Mouse (Mus musculus) heart, embryonic 16.5 days (tissue): ENCODE measurements around the gene Fam71e1. TPM values are rescaled to one million over a fixed set of nuclear protein-coding genes. Genes with fewer than 3 reads are reported as not detected.

Experiments used
- ATAC-seq: fragments of 200-750 bp; cut with Nextera tagmentation; replicated peaks from 2 replicates; pipeline ENCODE4 v1.8.0; 2017; ENCODE audit warnings: moderate number of reproducible peaks; ENCODE audit not compliant: insufficient read depth, low FRiP score; ENCODE audit errors: extremely low read depth
- H3K27ac ChIP-seq: fragments of 300-500 bp; sonication (generic); 2 replicates; pipeline ENCODE4 v1.5.1; 2014; ENCODE audit warnings: mild to moderate bottlenecking, low read length, control low read depth, moderate library complexity
- H3K27me3 ChIP-seq: fragments of 300-500 bp; sonication (generic); 2 replicates; pipeline ENCODE4 v1.6.1; 2014; ENCODE audit warnings: low read length, mixed read lengths; ENCODE audit not compliant: control insufficient read depth, insufficient read depth
- H3K36me3 ChIP-seq: fragments of 300-500 bp; sonication (generic); 2 replicates; pipeline ENCODE4 v1.6.1; 2014; ENCODE audit not compliant: control insufficient read depth, insufficient read depth
- H3K4me1 ChIP-seq: fragments of 300-500 bp; sonication (generic); 2 replicates; pipeline ENCODE4 v1.6.1; 2014; ENCODE audit warnings: low read length, mixed read lengths; ENCODE audit not compliant: control insufficient read depth, insufficient read depth
- H3K4me2 ChIP-seq: fragments of 300-500 bp; sonication (generic); 2 replicates; pipeline ENCODE4 v1.6.1; 2014; ENCODE audit warnings: low read depth, mild to moderate bottlenecking, control low read depth, low read length
- H3K4me3 ChIP-seq: fragments of 300-500 bp; sonication (generic); 2 replicates; pipeline ENCODE4 v1.5.1; 2014; ENCODE audit warnings: mild to moderate bottlenecking, control low read depth, low read length
- H3K9ac ChIP-seq: fragments of 300-500 bp; sonication (generic); 2 replicates; pipeline ENCODE4 v1.6.1; 2014; ENCODE audit warnings: low read length, control low read depth
- H3K9me3 ChIP-seq: fragments of 300-500 bp; sonication (generic); replicated peaks from 2 replicates; pipeline ENCODE4 v1.6.1; 2016; ENCODE audit warnings: low read length; ENCODE audit not compliant: control insufficient read depth
- WGBS: fragments of 180-500 bp; shearing (Covaris S2); extraction: QIAGEN DNeasy Blood & Tissue Kit; methylation state at CpG from one replicate; pipeline ENCODE4 v1.1.7; 2014; 5-methylcytosine and 5-hydroxymethylcytosine counted together
- microRNA-seq: library from miRNA; unstranded; fragments of <30 nt; microRNA quantifications from one replicate; pipeline ENCODE4, GENCODE M21; 2017
- polyA plus RNA-seq: library from polyadenylated mRNA; unstranded; fragments of >200 nt; fragmentation: Nextera tagmentation; extraction: Ambion mirVana; gene quantifications from 2 replicates; pipeline ENCODE4 v1.2.1, GENCODE M21; 2015

Gene Fam71e1
- polyA plus RNA-seq, 1 experiment from 2014 or later, result 6.8 TPM

DNA sequence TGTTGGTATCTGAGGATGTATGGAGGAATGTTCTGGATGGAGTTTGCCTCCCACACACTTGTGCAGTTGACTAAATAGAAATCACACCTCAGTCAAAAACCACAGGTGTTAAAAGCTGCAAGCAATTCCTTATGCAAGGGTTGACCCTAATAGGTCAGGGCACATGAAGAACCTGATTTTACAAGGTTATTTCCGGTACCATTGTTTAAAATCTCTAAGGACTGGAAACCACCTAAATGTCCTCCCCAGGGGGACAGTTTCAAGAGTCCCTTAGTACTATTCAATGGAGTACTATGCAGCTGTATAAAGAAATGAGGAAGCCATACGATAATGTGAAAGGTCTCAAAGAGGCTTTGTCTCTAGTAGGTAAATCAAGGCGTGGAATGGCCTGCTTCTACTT is 49.9 kb downstream of the Fam71e1 start:
- no peak overlapping the region for H3K27ac ChIP-seq
- peaks cover 9% of the 10 kb centered on the region; the same call in 1 of the 2 replicates for H3K4me1 ChIP-seq
- WGBS, result 94% methylated on average over 3 of the region's 3 CpGs
- H3K9me3 ChIP-seq, result peaks cover 3% of the 10 kb centered on the region; the same call in 1 of the 2 replicates
- peaks cover 24% of the 10 kb centered on the region for H3K36me3 ChIP-seq
- no peak for ATAC-seq
- H3K4me3 ChIP-seq, result no peak overlapping the region
- H3K9ac ChIP-seq, result no peak overlapping the region
- no peak overlapping the region for H3K4me2 ChIP-seq
- no peaks in the 10 kb centered on the region for H3K27me3 ChIP-seq

- H3K4me1 ChIP-seq, result peaks cover 9% of the 10 kb centered on the region; the same call in 1 of the 2 replicates
- 95% methylated on average over 13 of the region's 13 CpGs for WGBS
- ATAC-seq, result no peak
- H3K9me3 ChIP-seq, result peaks cover 3% of the 10 kb centered on the region; the same call in 1 of the 2 replicates
- H3K4me3 ChIP-seq, result peak overlapping the region; percentile 69; the same call in 1 of the 2 replicates
- no peak overlapping the region for H3K27ac ChIP-seq
- H3K36me3 ChIP-seq, result peaks cover 26% of the 10 kb centered on the region
- no peaks in the 10 kb centered on the region for H3K27me3 ChIP-seq
- peak overlapping the region; percentile 75 for H3K4me2 ChIP-seq
- peak overlapping the region; percentile 76 for H3K9ac ChIP-seq
Measured at GRCm38 (mm10) chr7:44547041-44547440, 50.7 kb downstream of the Fam71e1 start.

DNA sequence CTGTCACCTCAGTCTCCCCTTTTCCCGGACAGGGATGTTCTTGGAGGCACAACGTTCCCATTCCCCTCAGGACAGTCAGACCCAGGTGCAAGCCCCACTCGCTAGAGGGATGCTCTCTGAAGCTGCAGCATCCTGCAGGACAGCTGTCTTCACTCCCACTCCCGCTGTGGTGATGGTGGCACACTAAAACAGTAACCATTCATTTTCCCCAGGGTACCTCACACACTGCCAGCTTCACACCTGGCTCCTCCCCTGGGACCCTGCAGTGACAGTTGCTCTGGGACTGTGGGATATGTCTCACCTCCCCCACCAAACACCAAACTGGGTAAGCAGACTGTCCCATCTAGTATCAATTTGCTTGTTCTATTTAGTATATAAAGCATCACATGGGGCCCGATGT is 51.3 kb downstream of the Fam71e1 start:
- peaks cover 28% of the 10 kb centered on the region for H3K36me3 ChIP-seq
- peak overlapping the region; percentile 68 for H3K27ac ChIP-seq

GRCm38 (mm10) chr7:44548497-44549087 is 52.2 kb downstream of the Fam71e1 start, which contains the start of gene Pold1:
TSS of gene Pold1 (minus strand) at chr7:44548849.
- ATAC-seq, result peak; percentile 95
- Histone ChIP-seq H3K36me3 (peaks cover 28% of the 10 kb centered on the region), H3K4me1 (peaks cover 16% of the 10 kb centered on the region), H3K9me3 (peaks cover 3% of the 10 kb centered on the region; the same call in 1 of the 2 replicates), H3K27ac (peak within 1 kb of the TSS; percentile 68), H3K27me3 (no peaks in the 10 kb centered on the region), H3K4me3 (peak within 1 kb of the TSS; percentile 69), H3K9ac (peak within 1 kb of the TSS; percentile 76), H3K4me2 (peak within 1 kb of the TSS; percentile 75)
- WGBS, result under 1% methylated on average over 43 of the region's 43 CpGs

More for the DNA sequence above, 51.3 kb downstream of the Fam71e1 start:
- peak overlapping the region; percentile 69 for H3K4me3 ChIP-seq
- no peak for ATAC-seq
- H3K9me3 ChIP-seq, result peaks cover 3% of the 10 kb centered on the region; the same call in 1 of the 2 replicates
- WGBS, result 19% methylated on average over 5 of the region's 5 CpGs
- H3K9ac ChIP-seq, result peak overlapping the region; percentile 76
- H3K27me3 ChIP-seq, result no peaks in the 10 kb centered on the region
- peaks cover 11% of the 10 kb centered on the region for H3K4me1 ChIP-seq
- peak overlapping the region; percentile 75 for H3K4me2 ChIP-seq

DNA sequence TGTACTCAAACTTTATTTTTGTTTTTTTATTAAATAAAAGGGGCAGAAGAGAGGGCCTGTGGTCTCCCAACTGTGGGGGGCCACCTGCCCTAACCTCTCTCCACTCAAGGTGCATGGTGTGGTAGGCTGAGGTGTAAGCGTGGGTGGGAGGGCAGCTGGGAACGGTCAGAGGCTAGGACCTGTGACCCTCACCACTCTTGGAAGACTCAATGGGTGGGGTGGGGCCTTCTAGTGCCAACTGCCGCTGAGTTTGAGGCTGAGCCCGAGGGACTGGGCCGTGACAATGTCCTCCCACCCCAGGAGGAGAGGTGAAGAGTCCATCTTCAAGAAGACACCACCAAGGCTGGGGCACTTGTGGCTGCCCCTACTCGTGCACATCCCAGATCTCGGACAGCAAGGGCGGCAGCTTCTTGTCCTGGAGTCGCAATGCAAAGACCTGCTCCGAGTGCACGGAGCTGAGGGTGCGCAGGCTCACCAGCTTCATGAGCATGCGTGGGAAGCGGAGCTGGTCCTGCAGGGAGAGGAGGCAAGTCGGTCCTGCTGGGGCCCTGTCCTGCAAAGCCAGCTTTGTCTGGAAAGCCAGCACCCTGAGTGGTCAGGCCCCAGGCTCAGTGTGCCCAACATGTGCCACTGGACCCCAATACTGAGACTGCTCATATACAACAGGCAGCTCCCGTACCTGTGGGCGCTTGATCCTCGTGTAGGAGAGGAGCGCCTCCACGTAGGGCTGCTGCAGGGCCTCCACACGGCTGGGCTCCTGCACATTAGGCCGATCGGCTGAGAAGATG is 53.4 kb downstream of the Fam71e1 start:
- WGBS, result 93% methylated on average over 23 of the region's 23 CpGs
- Histone ChIP-seq H3K36me3 (peaks cover 28% of the 10 kb centered on the region), H3K4me1 (peaks cover 16% of the 10 kb centered on the region), H3K27ac (no peak overlapping the region), H3K4me3 (no peak overlapping the region), H3K9me3 (peaks cover 3% of the 10 kb centered on the region; the same call in 1 of the 2 replicates), H3K27me3 (no peaks in the 10 kb centered on the region), H3K9ac (no peak overlapping the region), H3K4me2 (no peak overlapping the region)
- ATAC-seq, result no peak

GRCm38 (mm10) chr7:44550409-44550678 is 54.0 kb downstream of the Fam71e1 start:
- peaks cover 28% of the 10 kb centered on the region for H3K36me3 ChIP-seq
- no peak overlapping the region for H3K9ac ChIP-seq
- 88% methylated on average over 12 of the region's 12 CpGs for WGBS
- H3K4me3 ChIP-seq, result no peak overlapping the region
- H3K9me3 ChIP-seq, result peaks cover 3% of the 10 kb centered on the region; the same call in 1 of the 2 replicates
- peaks cover 3% of the 10 kb centered on the region for H3K27me3 ChIP-seq
- no peak for ATAC-seq
- H3K27ac ChIP-seq, result no peak overlapping the region
- no peak overlapping the region for H3K4me2 ChIP-seq
- H3K4me1 ChIP-seq, result peaks cover 16% of the 10 kb centered on the region

Small RNA genes within 50 kb of the gene (microRNA-seq; reads per million reads assigned to microRNA genes)
- 0.98 reads per million for gene Mir7052
- gene Mir7053, result not detected

Other genes starting within 250 kb of the Fam71e1 start
- gene 1700028J19Rik, start 249.9 kb upstream of the Fam71e1 start, polyA plus RNA-seq, result 0.95 and 1.2 TPM in 2 replicates
- gene 2410002F23Rik, start 249.9 kb upstream of the Fam71e1 start, polyA plus RNA-seq, result 73.1 and 78.4 TPM in 2 replicates
- not detected in 2 replicates for gene Acp4, start 239.2 kb upstream of the Fam71e1 start, polyA plus RNA-seq
- gene Gm15517, start 235.1 kb upstream of the Fam71e1 start, polyA plus RNA-seq, result not detected in 2 replicates
- 1.4 and 1.8 TPM in 2 replicates for gene Clec11a, start 189.7 kb upstream of the Fam71e1 start, polyA plus RNA-seq
- 0.55 and 0.66 TPM in 2 replicates for gene Shank1, start 186.3 kb upstream of the Fam71e1 start, polyA plus RNA-seq
- 0.62 and 0.70 TPM in 2 replicates for gene Syt3, start 112.5 kb upstream of the Fam71e1 start, polyA plus RNA-seq
- gene 1700008O03Rik, start 110.8 kb upstream of the Fam71e1 start, polyA plus RNA-seq, result 0.32 and 0.41 TPM in 2 replicates
- 1.2 and 1.3 TPM in 2 replicates for gene Lrrc4b, start 67.6 kb upstream of the Fam71e1 start, polyA plus RNA-seq
- gene Aspdh, start 31.2 kb upstream of the Fam71e1 start, polyA plus RNA-seq, result 0.62 and 1.2 TPM in 2 replicates
- 157 and 169 TPM in 2 replicates for gene Josd2, start 28.6 kb upstream of the Fam71e1 start, polyA plus RNA-seq
- gene Emc10, start 52 bp upstream of the Fam71e1 start, polyA plus RNA-seq, result 87.9 and 88.7 TPM in 2 replicates
- 4.5 and 4.6 TPM in 2 replicates for gene Mybpc2, start 28.1 kb downstream of the Fam71e1 start, polyA plus RNA-seq
- gene Spib, start 35.5 kb downstream of the Fam71e1 start, polyA plus RNA-seq, result 4.0 and 5.9 TPM in 2 replicates
- 61.1 and 70.5 TPM in 2 replicates for gene Pold1, start 52.3 kb downstream of the Fam71e1 start, polyA plus RNA-seq
- gene Nr1h2, start 57.4 kb downstream of the Fam71e1 start, polyA plus RNA-seq, result 64.3 and 73.5 TPM in 2 replicates
- 2.8 and 11.6 TPM in 2 replicates for gene Napsa, start 75.8 kb downstream of the Fam71e1 start, polyA plus RNA-seq
- gene Kcnc3, start 94.1 kb downstream of the Fam71e1 start, polyA plus RNA-seq, result 0.08 and 0.32 TPM in 2 replicates
- gene Myh14, start 174.3 kb downstream of the Fam71e1 start, polyA plus RNA-seq, result 1.5 and 4.9 TPM in 2 replicates
- not detected in 2 replicates for gene Izumo2, start 212.2 kb downstream of the Fam71e1 start, polyA plus RNA-seq